Mouse (Mus musculus): ENCODE measurements around the gene Vwa5b2.

Vwa5b2 gene

GRCm38 (mm10) chr16:20611357-20612227 is 22.3 kb downstream of the Vwa5b2 start, which contains the start of the genes Eef1akmt4, Gm49333 and Alg3:
Gene Eef1akmt4, plus strand, starts transcription at chr16:20611593.
Gene Gm49333, plus strand, starts transcription at chr16:20611610.
Gene Alg3, minus strand, starts transcription at chr16:20611735.
- peak; percentile 99 for DNase-seq

GRCm38 (mm10) chr16:20619541-20620398 is 30.5 kb downstream of the Vwa5b2 start:
- peak; percentile 91 for DNase-seq

- no peak for DNase-seq
Measured at GRCm38 (mm10) chr16:20620399-20620735, 31.1 kb downstream of the Vwa5b2 start.

GRCm38 (mm10) chr16:20620751-20621190 is 31.5 kb downstream of the Vwa5b2 start:
- DNase-seq = no peak

GRCm38 (mm10) chr16:20621191-20621990 is 32.1 kb downstream of the Vwa5b2 start, which contains the start of gene Camk2n2:
Gene Camk2n2, minus strand, starts transcription at chr16:20621287.
- DNase-seq = peak; percentile 96

GRCm38 (mm10) chr16:20621991-20622685 is 32.9 kb downstream of the Vwa5b2 start:
- DNase-seq = peak; percentile 97

- DNase-seq = no peak
Measured at GRCm38 (mm10) chr16:20623211-20623610, 33.9 kb downstream of the Vwa5b2 start.

GRCm38 (mm10) chr16:20628871-20629391 is 39.7 kb downstream of the Vwa5b2 start:
- DNase-seq = peak; percentile 82

- peak; percentile 87 for DNase-seq
Measured at GRCm38 (mm10) chr16:20629731-20630634, 40.7 kb downstream of the Vwa5b2 start, which contains the start of gene Ece2. Gene Ece2, plus strand, starts transcription at chr16:20629828.

GRCm38 (mm10) chr16:20637410-20637809 is 48.1 kb downstream of the Vwa5b2 start:
- DNase-seq = peak; percentile 76

GRCm38 (mm10) chr16:20638367-20638766 is 49.1 kb downstream of the Vwa5b2 start:
- no peak for DNase-seq

GRCm38 (mm10) chr16:20642161-20642560 is 52.9 kb downstream of the Vwa5b2 start:
- DNase-seq = peak; percentile 92

- DNase-seq = no peak
Measured at GRCm38 (mm10) chr16:20643911-20644310, 54.6 kb downstream of the Vwa5b2 start.

- peak; percentile 100 for DNase-seq
Measured at GRCm38 (mm10) chr16:20651076-20651946, 62.0 kb downstream of the Vwa5b2 start, which contains the start of gene Psmd2. Gene Psmd2, plus strand, starts transcription at chr16:20651652.

GRCm38 (mm10) chr16:20651947-20652310 is 62.7 kb downstream of the Vwa5b2 start:
- no peak for DNase-seq

- no peak for DNase-seq
Measured at GRCm38 (mm10) chr16:20653315-20653714, 64.0 kb downstream of the Vwa5b2 start.

All from heart, adult 11 months (tissue).